Mouse (Mus musculus): Measurements from ENCODE around the gene Gm13212. TPM values are rescaled to one million over a fixed set of nuclear protein-coding genes. Genes with fewer than 3 reads are reported as not detected.
"Not testable (repeated sequence)": the region's sequence is repeated elsewhere in the genome, so short reads cannot be mapped to it uniquely, and the experiment has no call there.

Gm13212 gene
- total RNA-seq (2021): under 1 TPM in 1 of 2 experiments, not detected in 1; 0.28 TPM

DNA sequence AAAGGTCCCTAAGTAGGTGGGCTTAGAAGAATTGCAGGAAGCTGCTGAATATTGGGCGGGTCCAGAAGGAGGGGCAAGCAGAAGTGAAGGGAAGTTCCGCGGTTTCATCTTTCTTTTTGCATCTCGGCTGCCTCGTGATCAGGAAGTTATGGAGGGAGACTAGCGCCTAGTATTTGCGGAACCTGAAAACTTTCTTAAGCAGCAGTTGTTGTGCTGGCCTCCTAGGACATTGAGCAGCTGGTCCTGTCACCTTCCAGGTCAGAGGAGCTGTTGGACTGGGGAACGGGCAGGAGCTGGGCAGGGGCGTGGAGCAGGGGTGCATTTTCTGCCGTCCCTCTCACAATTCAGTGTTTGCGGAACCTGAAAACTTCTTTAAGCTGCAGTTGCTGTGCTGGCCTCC lies at the start of gene Gm13212:
Gm13212 (plus strand) TSS at position 89 of the 400 bp plus-strand sequence.
- DNase-seq; intact Hi-C loops (cut with DNase I): not testable (repeated sequence)

- DNase-seq; intact Hi-C loops (cut with DNase I): not testable (repeated sequence)
These were observed 41.1 kb upstream of the Gm13212 start for GRCm38 (mm10) chr4:145543861-145544260.

GRCm38 (mm10) chr4:145545106-145545505 lies 39.9 kb upstream of the Gm13212 start:
- intact Hi-C loops (cut with DNase I); DNase-seq: not testable (repeated sequence)

GRCm38 (mm10) chr4:145545734-145546349 lies 39.1 kb upstream of the Gm13212 start:
- DNase-seq; intact Hi-C loops (cut with DNase I): not testable (repeated sequence)

GRCm38 (mm10) chr4:145546477-145546876 lies 38.5 kb upstream of the Gm13212 start:
- DNase-seq; intact Hi-C loops (cut with DNase I): not testable (repeated sequence)

- intact Hi-C loops (cut with DNase I): no loop called here
- DNase-seq: no peak
These were observed 28.3 kb upstream of the Gm13212 start for GRCm38 (mm10) chr4:145556680-145557079.

DNA sequence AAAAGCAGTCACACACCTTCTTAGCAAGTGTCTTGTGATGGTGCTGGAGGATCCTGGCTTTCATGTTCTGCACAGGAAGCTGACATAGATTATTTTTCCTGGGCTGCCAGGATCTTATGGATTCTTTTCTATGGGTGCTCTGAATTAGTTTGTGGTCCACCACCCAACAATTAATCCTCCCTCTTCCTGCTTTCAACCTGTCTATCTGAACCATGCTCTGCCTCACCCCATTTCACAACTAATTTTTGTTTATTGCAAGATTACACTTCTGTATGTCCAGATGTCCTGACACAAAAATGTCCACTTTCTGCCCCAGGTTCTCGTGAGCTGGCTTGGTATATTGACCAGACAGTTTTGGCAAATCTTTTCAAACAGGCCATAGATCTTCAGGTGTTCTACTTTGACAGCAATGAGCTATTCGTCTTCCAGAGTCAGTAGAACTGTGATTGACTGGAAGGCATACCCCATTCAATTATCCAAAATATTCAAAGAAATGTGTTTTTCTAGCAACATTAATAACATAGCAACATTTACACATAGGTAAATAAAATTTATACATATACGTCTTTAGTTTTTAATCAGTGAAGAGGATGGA lies 25.4 kb upstream of the Gm13212 start:
- no peak for DNase-seq
- intact Hi-C loops (cut with DNase I): loop anchor here (2.0 kb wide), 1 partner anchor 1959 kb away; no protein-coding TSS in a partner anchor

GRCm38 (mm10) chr4:145564111-145564821 lies 20.7 kb upstream of the Gm13212 start:
- no peak for DNase-seq
- intact Hi-C loops (cut with DNase I): no loop called here

DNA sequence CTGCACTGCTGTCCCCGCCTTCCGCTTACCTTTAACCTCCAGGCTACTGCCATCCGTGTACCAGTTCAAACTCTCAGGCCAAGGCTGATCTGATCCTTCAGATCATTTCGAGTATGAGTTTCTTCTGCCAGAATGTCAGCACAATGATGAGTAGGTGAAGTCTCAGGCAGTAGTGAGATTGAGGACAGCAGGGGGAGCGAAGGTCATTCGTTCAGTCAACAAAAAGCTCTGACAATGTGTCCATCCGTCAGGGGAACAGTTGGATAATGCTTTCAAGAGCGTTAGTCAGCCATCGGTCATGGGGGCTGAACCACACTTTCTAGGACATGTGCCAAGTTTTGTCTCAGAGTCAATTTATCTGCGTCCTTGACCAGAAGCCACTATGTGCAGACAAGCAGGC lies 14.5 kb upstream of the Gm13212 start:
- intact Hi-C loops (cut with DNase I); DNase-seq: not testable (repeated sequence)

DNA sequence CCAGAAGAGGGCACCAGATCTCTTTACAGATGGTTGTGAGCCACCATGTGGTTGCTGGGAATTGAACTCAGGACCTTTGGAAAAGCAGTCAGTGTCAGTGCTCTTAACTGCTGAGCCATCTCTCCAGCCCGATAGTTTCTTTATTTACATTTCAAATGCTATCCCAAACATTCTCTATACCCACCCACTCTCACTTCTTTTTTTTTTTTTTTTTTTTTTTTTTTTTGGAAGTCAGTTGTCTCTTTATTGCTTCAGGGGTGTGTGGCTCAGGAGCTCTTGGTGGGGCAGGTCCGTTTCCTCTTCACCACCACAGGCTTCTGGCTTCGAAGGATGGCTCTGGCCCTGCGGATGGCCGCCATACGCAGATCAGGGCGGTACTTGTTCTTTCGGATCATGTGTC lies 8.3 kb upstream of the Gm13212 start:
- DNase-seq; intact Hi-C loops (cut with DNase I): not testable (repeated sequence)

DNA sequence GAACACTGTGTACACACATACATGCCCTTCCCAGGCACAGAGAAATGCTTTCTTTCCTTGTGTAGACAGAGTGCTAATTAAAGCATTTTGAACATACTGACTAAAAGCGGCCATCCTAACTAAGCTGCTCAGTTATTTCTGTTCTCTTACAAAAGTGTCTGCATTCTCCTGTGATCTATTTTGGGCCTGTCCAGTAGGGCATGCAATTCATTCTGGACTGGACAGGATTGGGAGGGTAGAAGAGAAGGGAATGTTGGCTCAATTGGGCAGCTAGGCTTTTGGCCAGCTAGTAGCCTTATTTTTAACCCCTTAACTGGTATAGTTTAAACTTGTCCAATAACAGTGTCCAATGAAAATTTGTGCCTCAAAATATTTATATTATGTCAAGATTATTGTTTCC lies 4.6 kb upstream of the Gm13212 start:
- DNase-seq; intact Hi-C loops (cut with DNase I): not testable (repeated sequence)

GRCm38 (mm10) chr4:145586046-145586445 lies 1.1 kb downstream of the Gm13212 start:
- DNase-seq; intact Hi-C loops (cut with DNase I): not testable (repeated sequence)

DNA sequence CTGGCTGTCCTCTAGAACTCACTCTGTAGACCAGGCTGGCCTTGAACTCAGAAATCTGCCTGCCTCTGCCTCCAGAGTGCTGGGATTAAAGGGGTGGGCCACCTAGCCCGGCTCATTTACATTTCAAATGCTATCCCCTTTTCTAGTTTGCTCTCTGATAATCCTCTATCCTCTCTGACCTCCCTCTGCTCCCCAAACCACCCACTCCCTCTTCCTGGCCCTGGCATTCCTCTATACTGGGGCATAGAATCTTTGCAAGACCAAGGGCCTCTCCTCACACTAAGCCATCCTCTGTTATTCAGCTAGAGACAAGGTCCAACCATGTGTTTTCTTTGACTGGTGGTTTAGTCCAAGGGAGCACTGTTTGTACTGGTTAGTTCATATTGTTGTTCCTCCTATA lies 9.2 kb downstream of the Gm13212 start:
- intact Hi-C loops (cut with DNase I): not testable (repeated sequence)

DNA sequence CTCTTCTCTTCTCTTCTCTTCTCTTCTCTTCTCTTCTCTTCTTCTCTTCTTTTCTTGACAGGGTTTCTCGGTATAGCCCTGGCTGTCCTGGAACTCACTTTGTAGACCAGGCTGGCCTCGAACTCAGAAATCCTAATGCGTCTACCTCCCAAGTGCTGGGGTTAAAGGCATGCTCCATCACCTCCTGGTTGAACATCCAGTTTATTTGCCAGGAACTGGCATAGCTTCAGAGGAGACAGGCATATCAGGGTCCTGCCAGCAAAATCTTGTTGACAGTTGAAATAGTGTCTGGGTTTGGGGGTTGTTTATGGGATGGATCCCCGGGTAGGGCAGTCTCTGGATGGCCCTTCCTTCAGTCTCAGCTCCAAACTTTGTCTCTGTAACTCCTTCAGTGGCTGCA lies 9.8 kb downstream of the Gm13212 start:
- intact Hi-C loops (cut with DNase I); DNase-seq: not testable (repeated sequence)

More for the DNA sequence above, 9.2 kb downstream of the Gm13212 start:
- DNase-seq: not testable (repeated sequence)

GRCm38 (mm10) chr4:145640416-145641185 lies 55.6 kb downstream of the Gm13212 start:
- DNase-seq; intact Hi-C loops (cut with DNase I): not testable (repeated sequence)

DNA sequence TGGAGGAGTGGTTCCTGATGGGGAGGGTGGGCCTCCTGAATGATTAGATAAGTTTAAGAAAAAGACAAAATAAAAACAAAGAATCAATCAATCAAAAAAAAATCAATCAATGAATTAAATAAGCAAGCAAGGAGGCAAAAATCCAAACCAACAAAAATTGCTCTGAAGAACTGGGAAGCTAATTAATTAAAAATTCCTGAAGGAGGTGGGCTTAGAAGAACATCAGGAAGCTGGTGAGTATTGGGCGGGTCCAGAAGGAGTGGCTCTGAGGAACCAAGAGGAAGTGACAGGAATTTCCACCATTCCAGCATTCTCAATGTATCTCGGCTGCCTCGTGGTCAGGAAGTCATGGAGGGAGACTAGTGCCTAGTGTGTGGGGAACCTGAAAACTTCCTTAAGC lies 85.4 kb downstream of the Gm13212 start, which contains the start of gene Zfp980:
Zfp980 (plus strand) TSS at position 301 of the 400 bp plus-strand sequence.
- intact Hi-C loops (cut with DNase I); DNase-seq: not testable (repeated sequence)

DNA sequence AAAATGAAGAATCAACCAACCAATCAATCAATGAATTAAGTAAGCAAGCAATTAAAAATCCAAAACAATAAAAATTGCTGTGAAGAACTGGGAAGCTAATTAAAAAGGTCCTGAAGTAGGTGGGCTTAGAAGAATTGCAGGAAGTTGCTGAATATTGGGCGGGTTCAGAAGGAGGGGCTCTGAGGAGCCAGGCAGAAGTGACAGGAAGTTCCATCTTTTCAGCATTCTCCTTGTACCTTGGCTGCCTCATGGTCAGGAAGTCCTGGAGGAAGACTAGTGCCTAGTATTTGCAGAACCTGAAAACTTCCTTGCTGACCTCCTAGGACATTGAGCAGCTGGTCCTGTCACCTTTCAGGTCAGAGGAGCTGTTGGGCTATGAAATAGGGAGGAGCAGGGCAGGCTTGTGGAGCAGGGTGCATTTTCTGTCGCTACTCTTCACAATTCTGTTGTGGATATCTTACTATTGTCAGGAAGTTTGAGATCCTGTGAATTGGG lies 89.4 kb downstream of the Gm13212 start:
- DNase-seq; intact Hi-C loops (cut with DNase I): not testable (repeated sequence)
